Mouse (Mus musculus): Measurements from ENCODE around the gene Epha2. TPM values are rescaled to one million over a fixed set of nuclear protein-coding genes. Genes with fewer than 3 reads are reported as not detected.

Epha2 gene
- total RNA-seq, 2 experiments from 2014 or later: 1.3 TPM; not detected in 1

DNA sequence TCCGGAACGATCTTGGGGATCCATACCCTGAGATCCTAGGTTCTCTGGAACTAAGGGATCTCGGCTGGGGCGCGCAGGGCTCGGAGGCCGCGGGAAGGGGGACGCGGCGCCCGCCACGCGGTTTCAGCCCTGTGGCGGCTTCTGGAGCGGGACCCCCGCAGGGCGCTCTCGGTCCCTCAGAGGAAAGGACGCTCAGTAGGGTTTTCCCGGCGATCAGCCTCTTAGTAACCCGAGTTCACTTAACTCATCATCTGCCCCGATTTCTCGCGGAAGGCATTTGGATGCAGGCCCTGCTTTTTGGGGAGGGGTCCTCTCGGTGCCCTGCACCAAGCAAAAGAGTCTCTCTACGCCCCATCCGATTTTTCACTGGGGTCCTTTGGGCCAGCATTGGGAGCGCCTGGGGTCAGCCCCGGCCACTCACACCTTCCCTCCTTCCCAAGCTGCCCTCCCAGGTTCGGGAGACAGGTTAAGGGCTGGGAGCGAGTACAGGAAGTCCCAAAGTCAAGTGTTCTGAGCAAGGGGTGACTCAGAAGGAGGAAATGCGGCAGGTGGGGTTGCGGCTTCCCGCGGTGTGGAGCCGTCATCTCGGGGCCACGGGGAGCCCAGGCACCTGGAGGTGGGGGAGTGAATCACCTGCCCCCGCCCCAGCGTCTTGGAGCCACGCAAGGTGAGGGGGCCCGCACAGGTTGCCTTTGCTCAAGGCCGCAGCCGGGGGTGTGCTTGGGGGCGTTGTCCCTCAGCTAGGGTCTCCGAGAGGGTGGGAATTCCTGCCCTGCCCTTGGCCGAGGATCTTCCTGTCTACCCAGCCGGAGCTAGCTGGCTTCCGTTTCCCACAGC is 769 bp downstream of the Epha2 start:
- no peak for ATAC-seq (replicated peaks; ENCODE audit: low FRiP score, poor library complexity, severe bottlenecking)

DNA sequence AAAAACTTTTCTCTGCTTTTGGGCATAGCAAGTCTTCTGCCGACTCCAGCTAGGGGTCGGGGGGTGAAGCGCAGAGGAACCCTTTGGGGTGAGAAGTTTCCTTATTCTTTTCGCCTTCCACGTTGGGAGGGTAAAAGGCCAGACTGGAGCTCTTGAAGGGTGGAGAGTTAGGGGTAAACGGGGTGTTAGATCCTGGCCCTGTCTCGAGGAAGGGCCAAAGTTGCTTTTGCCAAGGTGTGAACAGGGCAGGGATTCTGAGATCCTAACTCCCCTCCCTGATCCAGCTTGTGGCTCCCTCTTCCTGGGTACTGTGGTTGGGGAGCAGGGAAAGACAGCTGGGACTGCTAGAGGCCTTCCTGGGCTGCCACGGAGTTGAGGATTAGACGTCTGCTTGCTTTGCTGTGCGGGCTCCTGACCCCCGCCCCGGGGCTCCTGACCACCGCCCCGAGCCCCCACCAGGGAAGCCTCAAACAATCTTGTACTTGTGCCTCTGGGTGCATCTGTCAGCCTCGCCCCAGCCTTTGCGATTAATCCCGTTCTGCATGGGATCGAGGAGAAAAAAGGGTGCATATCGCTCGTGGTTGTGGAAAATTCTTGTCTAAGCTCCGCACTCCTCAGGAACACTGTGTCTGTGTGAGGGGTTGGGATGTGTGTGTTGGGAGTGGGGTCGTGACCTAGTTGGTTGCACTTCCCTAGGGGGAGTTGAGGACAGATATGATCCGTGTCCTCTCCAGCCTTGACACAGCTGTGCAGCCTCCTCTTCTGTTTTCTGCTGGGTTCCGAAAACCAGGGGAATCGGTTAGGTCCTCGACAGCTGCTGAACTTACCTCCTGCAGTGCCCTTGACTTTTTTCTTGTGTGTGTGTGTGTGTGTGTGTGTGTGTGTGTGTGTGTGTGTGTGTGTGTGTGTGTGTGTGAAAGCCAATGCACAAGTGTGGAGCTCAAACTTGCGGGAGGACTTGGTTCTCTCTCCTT is 1.7 kb downstream of the Epha2 start:
- ATAC-seq (replicated peaks; ENCODE audit: low FRiP score, poor library complexity, severe bottlenecking): no peak

- ATAC-seq (replicated peaks; ENCODE audit: low FRiP score, poor library complexity, severe bottlenecking): no peak
Measured at GRCm38 (mm10) chr4:141303402-141304222, 2.6 kb downstream of the Epha2 start.

- ATAC-seq (replicated peaks; ENCODE audit: low FRiP score, poor library complexity, severe bottlenecking): no peak
Measured at GRCm38 (mm10) chr4:141304223-141304611, 3.2 kb downstream of the Epha2 start.

- ATAC-seq (replicated peaks; ENCODE audit: low FRiP score, poor library complexity, severe bottlenecking): no peak
Measured at GRCm38 (mm10) chr4:141306057-141306456, 5.0 kb downstream of the Epha2 start.

DNA sequence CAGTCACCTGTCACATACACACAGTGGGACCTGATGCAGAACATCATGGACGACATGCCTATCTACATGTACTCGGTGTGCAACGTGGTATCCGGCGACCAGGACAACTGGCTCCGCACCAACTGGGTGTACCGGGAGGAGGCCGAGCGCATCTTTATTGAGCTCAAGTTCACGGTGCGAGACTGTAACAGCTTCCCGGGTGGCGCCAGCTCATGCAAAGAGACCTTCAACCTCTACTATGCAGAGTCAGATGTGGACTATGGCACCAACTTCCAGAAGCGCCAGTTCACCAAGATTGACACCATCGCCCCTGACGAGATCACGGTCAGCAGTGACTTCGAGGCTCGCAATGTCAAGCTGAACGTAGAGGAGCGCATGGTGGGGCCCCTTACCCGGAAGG is 7.3 kb downstream of the Epha2 start:
- ATAC-seq (replicated peaks; ENCODE audit: low FRiP score, poor library complexity, severe bottlenecking): no peak

- ATAC-seq (replicated peaks; ENCODE audit: low FRiP score, poor library complexity, severe bottlenecking): no peak
Measured at GRCm38 (mm10) chr4:141308857-141309772, 8.1 kb downstream of the Epha2 start.

- ATAC-seq (replicated peaks; ENCODE audit: low FRiP score, poor library complexity, severe bottlenecking): no peak
Measured at GRCm38 (mm10) chr4:141309773-141310145, 8.7 kb downstream of the Epha2 start.

GRCm38 (mm10) chr4:141310191-141310606 is 9.2 kb downstream of the Epha2 start:
- no peak for ATAC-seq (replicated peaks; ENCODE audit: low FRiP score, poor library complexity, severe bottlenecking)

- no peak for ATAC-seq (replicated peaks; ENCODE audit: low FRiP score, poor library complexity, severe bottlenecking)
Measured at GRCm38 (mm10) chr4:141311078-141311477, 10.0 kb downstream of the Epha2 start.

DNA sequence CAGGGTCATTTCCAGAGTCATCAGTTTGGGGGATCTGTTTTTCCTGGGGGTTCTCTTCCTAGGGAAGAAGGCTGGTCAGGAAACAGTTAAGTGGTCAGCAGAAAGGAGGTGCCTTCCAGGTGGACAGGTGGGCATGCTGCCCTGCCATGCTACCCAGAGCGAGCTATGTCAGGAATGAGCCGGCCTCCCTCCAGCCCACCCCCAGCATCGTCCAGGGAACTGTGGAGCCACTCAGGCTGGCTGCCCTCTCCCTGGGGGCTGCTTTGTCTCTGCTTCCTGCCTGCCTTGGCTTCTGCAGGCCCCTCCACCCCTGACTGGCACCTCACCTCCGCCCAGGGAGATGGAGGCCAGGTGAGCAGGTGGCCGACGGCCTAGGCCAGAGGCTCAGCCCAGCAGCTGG is 10.5 kb downstream of the Epha2 start:
- no peak for ATAC-seq (replicated peaks; ENCODE audit: low FRiP score, poor library complexity, severe bottlenecking)

GRCm38 (mm10) chr4:141311908-141312307 is 10.9 kb downstream of the Epha2 start:
- no peak for ATAC-seq (replicated peaks; ENCODE audit: low FRiP score, poor library complexity, severe bottlenecking)

GRCm38 (mm10) chr4:141312513-141313131 is 11.6 kb downstream of the Epha2 start:
- ATAC-seq (replicated peaks; ENCODE audit: low FRiP score, poor library complexity, severe bottlenecking): no peak

DNA sequence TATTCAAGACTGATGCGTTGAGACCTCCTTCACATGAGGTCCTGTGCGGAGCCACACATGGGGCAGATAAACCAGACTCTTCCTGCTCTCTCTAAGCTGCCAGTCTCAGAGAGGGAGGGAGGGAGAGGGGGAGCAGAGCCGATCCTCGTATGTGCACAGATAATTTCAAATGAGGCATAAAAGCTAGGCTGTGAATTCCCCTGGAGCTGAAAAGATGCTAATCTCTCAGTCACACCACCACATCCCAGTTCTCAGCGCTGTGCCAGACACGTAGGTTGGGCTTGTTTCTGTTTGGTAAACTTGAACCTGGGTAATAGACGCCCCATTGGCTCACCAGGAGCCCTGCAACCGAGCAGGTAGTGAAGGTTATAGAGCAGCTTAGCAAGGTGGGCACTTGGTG is 12.4 kb downstream of the Epha2 start:
- no peak for ATAC-seq (replicated peaks; ENCODE audit: low FRiP score, poor library complexity, severe bottlenecking)

- ATAC-seq (replicated peaks; ENCODE audit: low FRiP score, poor library complexity, severe bottlenecking): no peak
Measured at GRCm38 (mm10) chr4:141313924-141314323, 12.9 kb downstream of the Epha2 start.

DNA sequence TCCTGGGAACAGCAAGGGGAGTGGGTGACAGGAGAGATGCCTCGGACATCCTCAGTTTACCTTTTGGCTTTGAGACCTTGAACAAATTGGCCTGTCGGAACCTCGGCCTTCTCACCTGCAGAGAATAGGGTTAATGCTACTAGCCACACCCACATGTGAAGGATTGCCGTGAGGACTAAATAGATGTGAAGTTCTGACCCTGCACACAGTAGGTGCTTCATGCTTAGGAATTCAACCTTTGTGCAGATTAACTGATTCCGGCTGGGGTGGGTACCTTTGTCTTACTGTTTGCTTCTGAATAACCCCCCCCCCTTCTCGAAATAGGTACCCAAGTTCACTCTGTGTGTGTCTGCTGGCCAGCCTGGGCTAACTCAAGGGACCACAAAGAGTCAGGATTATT is 13.7 kb downstream of the Epha2 start:
- ATAC-seq (replicated peaks; ENCODE audit: low FRiP score, poor library complexity, severe bottlenecking): no peak

DNA sequence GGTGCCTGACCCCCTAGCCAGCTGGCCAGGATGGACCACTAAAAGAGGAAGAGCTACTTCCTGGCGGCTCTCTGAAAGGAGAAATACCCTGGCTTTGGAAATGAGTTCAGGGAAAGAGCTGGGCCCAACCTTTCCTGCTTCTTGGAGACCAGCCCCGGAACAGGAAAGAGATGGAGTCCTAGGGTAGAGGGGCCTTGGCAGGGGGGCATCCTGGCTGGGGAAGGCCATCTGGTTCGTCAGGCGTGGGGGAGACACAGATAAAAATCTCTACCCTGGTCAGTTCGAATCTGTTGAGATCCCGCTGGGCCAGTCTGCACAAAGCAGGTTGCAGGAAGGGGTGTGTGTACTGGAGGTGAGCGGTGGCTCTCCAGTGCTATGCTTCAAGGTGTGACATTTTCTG is 15.0 kb downstream of the Epha2 start:
- no peak for ATAC-seq (replicated peaks; ENCODE audit: low FRiP score, poor library complexity, severe bottlenecking)

- no peak for ATAC-seq (replicated peaks; ENCODE audit: low FRiP score, poor library complexity, severe bottlenecking)
Measured at GRCm38 (mm10) chr4:141316498-141317180, 15.6 kb downstream of the Epha2 start.
